Mouse (Mus musculus) layer of hippocampus, postnatal 10 days (tissue): ENCODE measurements around the gene Coro1c. TPM values are rescaled to one million over a fixed set of nuclear protein-coding genes. Genes with fewer than 3 reads are reported as not detected.

Experiments
- DNase-seq, 2 experiments: peaks; one replicate each; pipeline ENCODE4 v3.0.0; 2021; ENCODE audit warnings: low spot score in 2 of 2
- long read RNA-seq: library from polyadenylated mRNA; stranded (forward); transcript quantifications from one replicate; pipeline ENCODE4 v2.0.0, GENCODE M21; 2023
- total RNA-seq, 2 experiments: library from RNA; stranded (reverse); gene quantifications; 2 replicates each; pipeline ENCODE4 v1.2.3; 2021

Gene Coro1c
- total RNA-seq = 100 to 1,000 TPM; 104 TPM
- long read RNA-seq, transcript Coro1c-201 (11 exons, 3,491 nt) = major isoform, 39 of 59 reads
- long read RNA-seq, partial matches to known transcripts = 1 of 59 reads
- long read RNA-seq, other reads (novel, unspliced or antisense) = 19 of 59 reads

- peak; percentile 99 for DNase-seq
Observed at GRCm38 (mm10) chr5:113908592-113909441, at the start of gene Coro1c. Gene Coro1c (minus strand): TSS chr5:113908758.

GRCm38 (mm10) chr5:113956510-113956909 is 48.0 kb upstream of the Coro1c start:
- peak; percentile 92 to 93 for DNase-seq

- DNase-seq = no peak
Observed at GRCm38 (mm10) chr5:113955691-113956090, 47.1 kb upstream of the Coro1c start.

DNA sequence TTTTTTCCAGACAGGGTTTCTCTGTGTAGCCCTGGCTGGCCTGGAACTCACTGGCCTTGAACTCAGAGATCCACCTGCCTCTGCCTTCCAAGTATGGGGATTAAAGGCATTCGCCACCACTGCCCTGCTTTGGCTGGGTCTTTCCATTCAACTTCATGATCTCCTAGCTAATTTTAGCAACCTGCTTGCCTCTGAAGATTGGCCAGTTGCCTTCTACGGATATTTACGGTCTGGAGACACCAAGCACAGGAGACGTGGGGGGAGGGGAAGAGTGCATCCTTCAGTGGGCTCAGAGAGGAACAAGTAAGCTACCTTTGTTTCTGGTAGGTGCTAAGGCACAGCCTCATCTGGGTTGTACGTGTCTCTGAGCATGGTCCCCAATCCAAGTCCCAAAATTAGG is 46.7 kb upstream of the Coro1c start:
- no peak for DNase-seq

DNA sequence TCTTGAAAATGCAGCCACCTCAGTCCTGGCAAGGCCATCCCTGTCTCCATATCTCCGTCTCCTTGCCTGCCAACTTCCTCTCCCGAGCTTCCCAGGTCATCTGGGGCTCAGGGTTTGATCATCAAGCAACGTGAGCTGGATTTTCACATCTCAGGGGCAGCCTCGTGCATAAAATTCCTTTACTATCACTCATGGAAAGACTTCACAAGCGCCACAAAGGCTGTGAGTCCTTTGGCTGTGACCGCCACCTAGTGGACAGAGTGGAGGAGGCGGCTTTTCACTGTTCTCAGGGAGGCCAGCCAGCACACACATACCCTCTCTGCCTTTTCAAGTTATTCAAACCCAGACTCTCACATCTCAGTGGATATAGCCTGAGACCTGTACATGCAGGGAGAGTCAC is 45.9 kb upstream of the Coro1c start:
- DNase-seq = peak; percentile 89

- no peak for DNase-seq
Observed at GRCm38 (mm10) chr5:113952519-113952918, 44.0 kb upstream of the Coro1c start.

GRCm38 (mm10) chr5:113951693-113952071 is 43.1 kb upstream of the Coro1c start:
- no peak for DNase-seq

DNA sequence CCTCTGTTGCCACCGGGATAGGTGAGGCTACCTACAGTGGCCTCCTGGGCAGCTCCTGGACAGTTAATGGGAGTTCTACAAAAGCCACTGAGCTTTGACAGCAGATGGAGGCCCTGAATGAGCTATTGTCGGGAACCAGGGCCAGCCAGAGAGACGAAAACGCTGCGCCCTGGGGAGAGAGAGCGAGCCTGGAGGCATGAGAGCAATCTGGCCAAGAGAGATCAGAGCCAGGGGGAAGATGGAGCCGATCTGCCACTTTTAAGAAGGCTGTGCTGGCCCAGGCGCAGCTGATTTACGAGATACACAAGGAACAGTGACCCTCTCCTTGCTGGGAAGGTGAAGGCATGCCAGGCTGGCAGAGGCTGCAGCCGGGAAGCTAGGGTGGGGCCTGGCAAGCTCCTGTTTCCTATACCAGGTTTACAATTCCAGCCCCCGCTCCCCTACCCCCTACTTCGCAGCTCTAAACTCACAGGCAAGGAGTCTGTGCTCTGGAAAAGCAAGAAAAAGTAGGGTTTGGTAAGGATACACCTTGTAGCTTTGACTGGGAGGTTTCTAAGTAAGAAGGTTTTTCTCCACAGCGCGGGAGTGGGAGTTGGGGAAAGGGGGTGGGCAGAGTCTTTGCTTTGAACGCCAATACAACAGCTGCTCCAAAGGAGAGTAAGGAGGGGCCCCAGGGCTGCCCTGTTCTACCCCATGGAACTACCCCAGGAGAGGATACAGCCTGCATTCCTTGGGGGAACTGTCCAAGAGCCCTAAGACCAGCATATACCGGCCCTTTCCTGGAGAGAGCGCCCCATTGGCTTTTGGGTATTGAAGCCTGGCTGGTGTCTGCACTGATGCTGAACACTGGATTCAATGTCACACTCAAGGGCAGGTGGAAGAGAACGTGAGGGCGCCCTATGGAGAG is 42.5 kb upstream of the Coro1c start:
- no peak for DNase-seq

DNA sequence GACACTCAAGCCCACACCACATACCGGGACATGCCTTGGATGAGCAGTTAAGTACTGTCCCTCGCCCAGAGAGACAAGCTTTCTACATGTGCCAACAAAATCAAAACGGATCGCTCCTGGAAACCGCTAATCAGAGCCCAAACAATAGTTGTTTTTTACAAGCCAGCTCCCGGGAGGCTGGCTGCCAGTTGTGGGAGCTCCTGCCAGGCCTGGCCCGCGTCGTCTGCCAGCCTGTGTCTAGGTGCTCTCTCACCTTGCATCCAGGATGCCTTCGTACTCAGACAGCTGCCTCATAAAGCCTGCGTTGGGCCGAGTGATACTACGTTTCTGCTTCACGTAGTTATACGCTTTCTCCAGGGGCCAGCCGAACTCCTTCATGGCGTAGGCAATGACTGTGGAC is 41.6 kb upstream of the Coro1c start:
- DNase-seq = peak; percentile 49 to 62

DNA sequence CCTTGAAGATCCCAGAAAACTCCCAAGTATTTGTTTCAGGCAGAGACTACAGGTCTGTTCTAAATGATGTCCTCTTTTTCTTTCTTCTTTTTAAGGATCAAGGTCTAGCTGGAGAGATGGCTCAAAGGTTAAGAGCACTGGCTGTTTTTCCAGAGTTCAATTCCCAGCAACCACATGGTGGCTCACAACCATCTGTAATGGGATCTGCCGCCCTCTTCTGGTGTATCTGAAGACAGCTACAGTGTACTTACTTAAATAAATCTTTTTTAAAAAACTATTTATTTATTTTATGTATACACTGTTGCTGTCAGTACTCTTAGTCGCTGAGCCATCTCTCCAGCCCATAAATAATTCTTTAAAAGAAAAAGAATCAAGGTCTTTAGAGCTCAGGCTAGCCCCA is 38.7 kb upstream of the Coro1c start:
- no peak for DNase-seq

DNA sequence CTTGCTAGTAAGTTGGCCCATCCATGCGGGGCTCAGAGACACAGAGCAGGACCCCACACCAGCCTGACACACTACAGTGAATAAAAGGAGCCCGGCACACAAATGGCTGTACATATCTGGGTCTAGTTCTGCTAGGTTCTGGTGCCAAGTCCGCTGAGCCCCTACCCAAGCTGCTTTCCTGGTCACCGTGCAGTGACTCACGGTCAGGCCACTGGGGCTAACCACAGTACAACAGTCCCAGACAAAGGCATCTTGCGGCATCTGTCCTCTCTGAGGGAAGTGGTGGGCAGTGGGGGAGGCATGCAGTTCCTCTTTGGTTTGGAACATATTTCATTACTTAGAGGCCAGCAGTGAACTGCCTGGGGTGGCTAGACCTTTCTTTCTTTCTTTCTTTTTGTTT is 36.6 kb upstream of the Coro1c start:
- DNase-seq = no peak

DNA sequence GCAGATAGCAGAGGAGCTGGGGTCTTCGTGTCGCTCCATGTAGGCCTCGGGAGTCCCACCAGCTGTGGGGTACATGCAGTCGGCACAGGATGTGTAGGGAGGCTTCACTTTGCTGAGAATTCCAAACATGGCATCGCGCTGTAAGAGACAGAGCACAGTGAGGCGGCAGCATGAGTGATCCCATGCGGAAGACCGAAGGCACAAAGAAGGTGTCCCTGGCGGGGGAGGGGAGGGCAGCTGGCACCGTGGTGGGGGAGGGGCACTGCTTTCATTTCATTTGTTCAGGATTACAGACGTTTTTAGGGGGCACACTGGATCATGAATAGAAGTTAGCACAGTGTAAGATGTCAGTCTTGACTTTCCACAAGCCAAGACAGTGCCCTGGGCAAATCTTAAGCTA is 34.8 kb upstream of the Coro1c start:
- DNase-seq = no peak

GRCm38 (mm10) chr5:113942580-113942979 is 34.0 kb upstream of the Coro1c start:
- no peak for DNase-seq

DNA sequence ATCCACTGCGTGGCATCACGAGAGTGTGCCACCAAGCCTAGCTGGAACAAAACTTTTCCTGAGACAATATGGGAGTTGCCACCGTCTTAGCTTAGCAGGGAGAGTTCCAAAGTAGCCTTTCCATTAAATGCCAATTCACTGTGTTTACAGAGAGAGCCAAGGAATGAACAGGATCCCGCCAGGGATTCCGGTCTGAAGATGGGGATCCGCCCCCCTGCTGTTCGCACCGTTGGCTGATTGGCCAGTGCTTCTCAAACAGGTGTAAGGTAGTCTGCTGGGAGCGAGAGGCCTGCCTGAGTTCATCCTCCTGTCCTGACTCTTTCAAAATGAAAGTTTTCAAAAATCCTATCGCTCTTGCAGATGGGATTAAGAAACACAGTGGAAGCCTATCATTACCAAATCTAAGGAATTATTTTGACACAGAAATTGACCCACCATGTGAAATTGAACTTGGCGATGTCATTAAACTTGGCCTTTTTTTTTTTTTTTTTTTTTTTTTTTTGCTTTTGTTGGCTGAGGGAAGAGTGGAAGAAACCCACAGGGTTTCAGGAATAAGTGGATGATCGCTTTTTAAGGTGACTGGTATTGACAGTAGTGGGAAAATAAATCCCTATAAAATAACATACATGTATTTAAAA is 30.8 kb upstream of the Coro1c start:
- DNase-seq = no peak

GRCm38 (mm10) chr5:113937650-113938049 is 29.1 kb upstream of the Coro1c start:
- DNase-seq = no peak

GRCm38 (mm10) chr5:113933889-113934288 is 25.3 kb upstream of the Coro1c start:
- no peak for DNase-seq

DNA sequence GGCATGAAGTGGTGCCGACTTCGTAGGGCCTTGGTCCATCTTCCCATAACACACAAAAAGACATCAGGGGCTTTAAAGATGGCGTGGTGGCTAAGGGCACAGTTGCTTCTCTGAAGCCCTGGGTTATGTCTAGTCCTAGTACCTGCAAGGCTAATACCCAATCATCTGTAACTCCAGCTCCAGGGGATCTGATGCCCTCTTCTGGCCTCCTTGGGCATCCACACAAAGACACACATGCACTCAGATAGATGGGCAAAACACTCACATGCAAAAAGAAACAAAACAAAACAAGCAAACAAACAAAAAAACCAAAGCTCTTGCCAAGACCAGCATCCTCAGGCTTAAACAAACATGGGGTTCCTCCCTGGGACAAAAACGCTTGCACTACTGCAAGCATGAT is 24.9 kb upstream of the Coro1c start:
- no peak for DNase-seq

GRCm38 (mm10) chr5:113932310-113932709 is 23.8 kb upstream of the Coro1c start:
- no peak for DNase-seq

- DNase-seq = no peak
Observed at GRCm38 (mm10) chr5:113930648-113931609, 22.4 kb upstream of the Coro1c start.

DNA sequence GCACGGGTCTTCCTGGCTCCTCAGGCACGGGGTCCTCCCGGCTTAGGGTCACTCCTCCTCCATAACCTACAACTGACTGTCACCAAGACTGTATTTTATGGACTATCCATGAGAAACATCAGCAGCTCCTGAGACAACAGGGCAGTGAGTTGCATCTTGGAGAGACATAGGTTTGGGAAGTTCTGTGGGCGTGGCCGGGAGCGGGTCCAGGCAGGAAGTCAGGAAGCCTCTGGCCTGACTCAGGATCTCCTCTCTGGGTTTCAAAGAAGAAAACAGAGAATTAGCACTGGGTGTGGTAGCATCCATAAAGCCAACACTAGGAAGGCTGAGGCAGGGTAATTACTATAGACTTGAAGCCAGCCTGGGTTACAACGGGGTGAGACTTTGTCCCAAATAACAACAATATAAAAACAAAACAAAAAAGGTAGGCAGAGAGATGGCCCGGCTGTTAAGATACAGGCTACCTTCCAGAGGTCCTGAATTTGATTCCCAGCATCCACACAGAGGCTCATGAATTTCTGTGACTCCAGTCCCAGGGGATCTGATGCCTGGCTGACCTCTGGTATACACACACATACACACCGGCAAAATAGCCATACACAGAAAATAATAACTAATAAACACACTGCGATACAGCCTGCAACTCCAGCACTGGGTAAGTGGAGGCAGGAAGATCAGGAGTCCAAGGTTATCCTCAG is 21.5 kb upstream of the Coro1c start:
- DNase-seq = no peak
